Mouse (Mus musculus) thymus, adult 2 months (tissue): ENCODE measurements at regions not wholly inside any gene's neighbourhood (a gene's known extent, or its start where the extent isn't known, plus 50 kb on each side); places are given as distances from the start of the nearest gene placed in this dataset.

Experiments used
- DNase-seq: peaks from one replicate; pipeline ENCODE4 v3.0.0; 2021
- H3K27ac ChIP-seq: fragments of 200-500 bp; 2 replicates; pipeline ENCODE4 v1.5.1; 2012; ENCODE audit warnings: low read length, control low read depth; ENCODE audit not compliant: control insufficient read depth, insufficient read depth
- H3K27me3 ChIP-seq: fragments of 200-500 bp; 2 replicates; pipeline ENCODE4 v1.6.1; 2012; ENCODE audit warnings: mild to moderate bottlenecking, low read length, moderate library complexity, mixed read lengths; ENCODE audit not compliant: control insufficient read depth, insufficient read depth
- H3K36me3 ChIP-seq: fragments of 200-500 bp; 2 replicates; pipeline ENCODE4 v1.6.1; 2012; ENCODE audit warnings: mild to moderate bottlenecking, low read length, moderate library complexity; ENCODE audit not compliant: control insufficient read depth, insufficient read depth
- H3K4me1 ChIP-seq: fragments of 200-500 bp; replicated peaks from 2 replicates; pipeline ENCODE4 v1.6.1; 2012; ENCODE audit warnings: low read length; ENCODE audit not compliant: control insufficient read depth, insufficient read depth
- H3K4me3 ChIP-seq: fragments of 200-500 bp; 2 replicates; pipeline ENCODE4 v1.5.1; 2012; ENCODE audit warnings: mild to moderate bottlenecking, low read length, control low read depth, moderate library complexity; ENCODE audit not compliant: control insufficient read depth, insufficient read depth
- CTCF ChIP-seq: fragments of 200-500 bp; IDR thresholded peaks from 2 replicates; pipeline ENCODE4 v1.5.1; 2012; ENCODE audit warnings: mild to moderate bottlenecking, control low read depth, low read length, moderate library complexity, borderline replicate concordance; ENCODE audit not compliant: control insufficient read depth, poor library complexity, insufficient read depth; ENCODE audit errors: extremely low read depth
- POLR2A ChIP-seq: fragments of 200-500 bp; IDR thresholded peaks from 2 replicates; pipeline ENCODE4 v1.6.1; 2012; ENCODE audit warnings: mild to moderate bottlenecking, low read length, control low read depth, moderate library complexity; ENCODE audit not compliant: control insufficient read depth, poor library complexity, insufficient read depth; ENCODE audit errors: extremely low read depth
- WGBS: fragments of 180-500 bp; shearing (Covaris S2); methylation state at CpG from one replicate; pipeline ENCODE4 v1.1.7; 2018; 5-methylcytosine and 5-hydroxymethylcytosine counted together

DNA sequence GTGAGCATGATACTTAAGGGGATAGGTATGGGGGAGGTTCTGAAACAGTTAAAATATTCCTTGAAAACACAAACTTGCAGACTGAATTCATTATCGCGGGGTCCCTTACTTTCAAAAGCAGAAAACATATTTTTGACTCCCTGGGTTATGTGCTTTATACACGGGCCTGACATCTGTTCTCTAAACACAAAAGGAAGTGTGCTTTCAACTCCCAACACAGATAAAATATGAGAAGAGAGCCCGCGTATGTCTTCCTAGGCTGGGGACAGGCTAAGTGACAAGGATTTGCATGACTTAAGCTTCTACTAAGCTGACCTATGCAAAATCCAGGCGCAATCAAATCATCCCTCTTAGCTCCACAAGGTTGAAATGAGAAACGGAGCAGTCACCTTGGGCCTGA, 65.5 kb upstream of the Jarid2 start:
- 57% methylated on average over 7 of the region's 7 CpGs for WGBS
- H3K4me3 ChIP-seq: no peak overlapping the region
- H3K27me3 ChIP-seq: no peaks in the 10 kb centered on the region
- no peak for TF ChIP-seq POLR2A
- no peak for TF ChIP-seq CTCF
- no peak overlapping the region for H3K27ac ChIP-seq
- DNase-seq: no peak
- H3K4me1 ChIP-seq: no peaks in the 10 kb centered on the region; the same call in 1 of the 2 replicates
- H3K36me3 ChIP-seq: no peaks in the 10 kb centered on the region

DNA sequence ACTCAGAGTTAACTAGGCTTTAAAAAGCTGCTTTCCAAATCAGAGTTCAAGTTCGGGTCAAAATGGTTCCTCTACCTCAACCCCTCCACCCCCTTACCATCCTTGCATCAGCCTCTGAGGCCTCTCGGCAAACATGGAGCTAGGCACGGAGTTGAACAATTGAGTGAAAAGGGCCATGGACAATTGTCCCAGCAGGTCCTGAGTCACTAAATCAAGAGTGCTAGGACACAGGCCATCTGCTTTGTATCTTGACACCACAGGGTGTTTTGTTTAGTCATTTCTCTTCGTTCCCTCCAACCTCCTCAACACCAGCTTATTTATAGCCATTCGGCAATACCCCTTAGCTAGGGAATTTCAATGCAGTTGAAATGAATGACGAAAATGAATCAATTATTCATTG, 59.5 kb upstream of the Jarid2 start:
- Histone ChIP-seq H3K27me3 (no peaks in the 10 kb centered on the region), H3K27ac (no peak overlapping the region), H3K4me1 (peaks cover 8% of the 10 kb centered on the region), H3K4me3 (no peak overlapping the region), H3K36me3 (no peaks in the 10 kb centered on the region)
- 92% methylated on average over 6 of the region's 6 CpGs for WGBS
- TF ChIP-seq POLR2A (no peak), CTCF (no peak)
- DNase-seq: no peak

DNA sequence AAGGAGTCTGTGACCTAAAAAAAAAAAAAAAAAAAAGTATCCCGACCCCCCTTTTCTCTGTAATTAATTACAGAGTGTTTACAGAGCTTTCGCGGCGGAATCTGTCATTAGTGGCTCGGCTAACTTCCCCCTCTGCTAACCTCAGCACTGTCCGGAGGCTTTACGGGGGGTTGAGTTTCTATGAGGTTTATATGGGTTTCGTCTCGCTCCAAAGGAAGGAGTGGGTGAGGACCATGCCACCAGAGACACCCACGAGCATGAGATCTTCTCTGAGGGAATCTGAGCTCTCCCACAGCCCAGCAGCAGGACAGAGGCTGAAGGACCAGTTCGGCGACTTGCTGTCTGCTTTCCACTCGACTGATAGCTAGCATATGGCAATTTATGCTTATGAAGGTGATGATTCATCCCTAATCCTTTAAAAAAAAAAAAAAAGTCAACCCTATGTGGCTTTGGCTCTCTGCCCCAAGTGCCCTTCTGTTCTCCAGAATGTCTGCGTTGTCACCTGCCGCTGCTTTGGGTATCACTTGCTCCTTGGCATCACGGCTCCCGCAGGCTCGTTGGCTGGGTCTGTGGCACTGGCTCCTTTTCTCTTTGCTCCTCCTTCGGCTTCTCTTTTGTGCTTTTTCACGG, 55.8 kb upstream of the Jarid2 start:
- TF ChIP-seq POLR2A (no peak), CTCF (no peak)
- Histone ChIP-seq H3K36me3 (no peaks in the 10 kb centered on the region), H3K27me3 (no peaks in the 10 kb centered on the region), H3K4me3 (peak overlapping the region; percentile 17), H3K4me1 (peaks cover 8% of the 10 kb centered on the region), H3K27ac (no peak overlapping the region)
- WGBS: 12% methylated on average over 20 of the region's 20 CpGs
- no peak for DNase-seq

DNA sequence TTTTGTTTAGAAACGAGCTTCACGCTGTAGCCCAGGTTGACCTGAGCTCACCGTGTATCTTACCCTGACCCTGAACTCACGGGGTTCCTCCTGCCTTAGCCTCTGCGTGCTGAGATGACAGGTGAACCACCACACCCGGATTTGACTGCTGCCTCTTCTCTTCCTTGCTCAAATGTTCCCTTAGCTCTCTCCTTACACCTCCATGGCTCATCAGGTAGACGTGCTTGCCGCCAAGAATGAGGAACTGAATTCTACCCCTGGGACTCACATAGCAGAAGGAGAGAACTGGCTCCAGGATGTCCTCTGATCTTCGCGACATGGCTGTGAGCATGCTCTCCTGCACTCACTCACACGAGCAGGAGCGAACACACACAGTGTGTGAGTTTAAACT, 55.3 kb upstream of the Jarid2 start:
- DNase-seq: peak; percentile 14
- TF ChIP-seq CTCF (no peak), POLR2A (no peak)
- H3K36me3 ChIP-seq: no peaks in the 10 kb centered on the region
- WGBS: under 1% methylated on average over 12 of the region's 12 CpGs
- H3K4me3 ChIP-seq: peak overlapping the region; percentile 17
- no peak overlapping the region for H3K27ac ChIP-seq
- peaks cover 8% of the 10 kb centered on the region for H3K4me1 ChIP-seq
- H3K27me3 ChIP-seq: no peaks in the 10 kb centered on the region

DNA sequence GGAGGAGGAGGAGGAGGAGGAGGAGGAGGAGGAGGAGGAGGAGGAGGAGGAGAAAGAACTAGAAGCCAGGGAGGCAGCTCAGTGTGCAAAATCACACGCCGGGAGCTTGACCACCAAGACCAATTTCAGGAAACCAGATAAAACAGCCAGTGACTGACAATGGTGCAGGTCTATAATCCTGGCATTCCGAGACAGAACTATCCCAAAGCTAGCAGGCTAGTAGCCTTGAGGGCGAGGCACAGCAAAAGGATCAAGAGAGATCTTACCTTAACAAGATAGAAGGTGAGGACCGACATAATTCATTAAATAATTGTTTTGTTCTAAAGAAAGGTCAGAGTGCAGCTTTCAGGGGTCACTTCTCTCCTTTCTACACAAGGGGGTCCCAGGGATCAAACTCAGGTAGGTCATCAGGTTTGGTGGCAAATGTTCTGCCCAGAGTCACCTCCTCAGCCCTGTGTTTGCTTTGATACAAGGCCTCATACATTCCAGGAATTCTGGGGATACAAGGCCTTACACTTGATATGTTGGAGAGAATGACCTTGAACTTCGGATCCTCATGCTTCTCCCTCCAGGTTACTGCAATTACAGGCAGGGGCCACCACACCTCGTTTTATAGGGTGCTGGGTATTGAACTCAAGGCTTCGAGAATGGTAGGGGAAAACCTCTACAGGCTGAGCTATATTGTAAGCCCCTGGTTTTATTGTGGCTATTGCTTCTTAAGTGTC, 54.2 kb upstream of the Jarid2 start:
- 88% methylated on average over 8 of the region's 8 CpGs for WGBS
- Histone ChIP-seq H3K4me3 (no peak overlapping the region), H3K36me3 (no peaks in the 10 kb centered on the region), H3K27me3 (no peaks in the 10 kb centered on the region), H3K4me1 (peaks cover 5% of the 10 kb centered on the region), H3K27ac (no peak overlapping the region)
- TF ChIP-seq CTCF (no peak), POLR2A (no peak)
- DNase-seq: no peak

DNA sequence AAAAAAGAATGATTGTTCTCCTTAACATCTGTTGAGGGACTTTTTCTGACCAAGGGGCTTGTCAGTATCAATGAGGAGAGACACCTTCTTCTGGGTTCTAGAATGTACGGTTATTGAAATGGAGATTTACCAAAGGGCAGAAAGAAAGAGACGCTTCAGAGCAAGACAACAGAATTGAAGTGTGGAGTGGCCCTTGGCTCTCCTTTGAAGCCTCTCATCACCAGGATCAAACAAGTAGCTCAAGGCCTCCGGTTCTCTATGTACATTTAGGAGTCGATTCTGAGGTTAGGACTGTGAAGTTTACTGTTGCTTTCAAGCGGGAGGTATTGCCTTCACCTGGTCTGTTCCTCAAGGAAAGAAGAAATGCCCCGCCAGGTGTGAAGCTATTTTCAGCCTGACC, 53.2 kb upstream of the Jarid2 start:
- WGBS: 93% methylated on average over 6 of the region's 6 CpGs
- H3K4me1 ChIP-seq: peaks cover 5% of the 10 kb centered on the region
- DNase-seq: no peak
- no peak overlapping the region for H3K27ac ChIP-seq
- TF ChIP-seq CTCF (no peak), POLR2A (no peak)
- H3K4me3 ChIP-seq: no peak overlapping the region
- H3K27me3 ChIP-seq: no peaks in the 10 kb centered on the region
- no peaks in the 10 kb centered on the region for H3K36me3 ChIP-seq
